Mouse (Mus musculus): ENCODE measurements around the gene Gm26938. TPM values are rescaled to one million over a fixed set of nuclear protein-coding genes. Genes with fewer than 3 reads are reported as not detected.

The Gm26938 gene
- total RNA-seq (2023), result not detected in 4 replicates

DNA sequence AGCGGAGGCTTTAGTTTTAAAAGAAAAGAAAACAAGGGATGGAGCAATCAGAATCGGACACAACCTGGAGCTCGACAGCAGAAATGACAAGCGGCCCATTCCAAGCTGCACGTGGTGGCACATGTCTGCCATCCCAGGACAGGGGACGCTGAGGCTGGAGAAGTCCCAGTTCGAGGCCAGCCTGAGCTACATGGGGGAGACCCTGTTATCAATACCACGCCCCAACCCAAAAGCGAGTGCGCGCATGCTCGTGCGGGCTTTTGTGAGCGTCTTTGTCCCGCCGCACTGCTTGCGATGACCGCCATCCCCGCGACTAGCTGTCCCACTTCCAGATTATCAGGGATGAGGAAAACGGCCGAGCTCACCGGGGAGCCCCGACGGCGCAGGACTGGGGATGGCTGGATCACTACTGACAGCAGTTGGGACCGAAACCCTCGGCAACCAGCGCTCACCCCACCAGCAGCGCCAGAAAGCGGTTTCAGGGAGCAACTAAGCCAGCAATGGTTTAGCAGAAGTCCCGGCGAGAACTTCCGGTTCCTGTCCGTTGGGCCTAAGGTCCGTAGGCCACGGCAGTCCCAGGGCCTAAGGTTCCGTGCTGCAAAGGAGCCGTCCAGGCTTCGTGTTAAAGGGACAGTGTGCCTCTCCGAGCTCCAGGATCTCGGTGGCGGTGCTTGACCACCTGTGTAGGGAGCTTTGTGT is at the start of gene Gm26938, which contains the start of gene Psmg3:
TSS of gene Gm26938 (minus strand) at position 51 of the 699 bp plus-strand sequence.
TSS of gene Psmg3 (minus strand) at position 529 of the 699 bp plus-strand sequence.

DNA sequence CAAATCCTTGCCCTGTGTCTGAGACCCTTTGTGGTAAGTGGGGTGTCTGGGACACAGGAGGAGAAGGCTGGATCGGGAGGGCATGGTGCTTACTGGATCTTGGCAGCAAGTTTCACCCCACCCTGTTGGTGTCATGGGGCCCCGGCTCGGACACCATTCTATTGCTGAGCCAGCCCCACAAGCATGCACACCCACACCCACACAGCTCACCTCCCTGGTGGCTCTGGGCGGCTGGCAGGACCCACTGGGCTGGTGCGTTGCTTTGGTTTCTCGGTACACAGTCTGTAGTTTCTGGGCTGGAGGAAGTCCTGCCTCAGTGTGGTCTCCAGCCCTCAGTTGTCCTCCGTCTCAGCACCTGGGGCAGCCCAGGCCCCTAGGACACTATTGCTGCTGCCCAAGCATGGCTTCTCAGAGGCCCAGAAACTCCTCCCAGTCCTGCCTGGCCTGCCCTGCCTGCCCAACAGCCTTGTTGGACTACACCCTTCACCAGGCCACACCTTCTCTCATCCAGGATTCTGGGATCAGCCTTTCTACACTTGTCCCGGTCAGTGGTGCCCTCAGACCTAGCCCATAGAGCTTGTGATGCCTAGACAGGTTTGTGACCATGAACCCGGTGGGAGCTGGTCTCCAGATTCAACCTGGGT is 6.5 kb downstream of the Gm26938 start, which contains the start of gene Tmem184a:
TSS of gene Tmem184a (minus strand) at position 380 of the 644 bp plus-strand sequence.

DNA sequence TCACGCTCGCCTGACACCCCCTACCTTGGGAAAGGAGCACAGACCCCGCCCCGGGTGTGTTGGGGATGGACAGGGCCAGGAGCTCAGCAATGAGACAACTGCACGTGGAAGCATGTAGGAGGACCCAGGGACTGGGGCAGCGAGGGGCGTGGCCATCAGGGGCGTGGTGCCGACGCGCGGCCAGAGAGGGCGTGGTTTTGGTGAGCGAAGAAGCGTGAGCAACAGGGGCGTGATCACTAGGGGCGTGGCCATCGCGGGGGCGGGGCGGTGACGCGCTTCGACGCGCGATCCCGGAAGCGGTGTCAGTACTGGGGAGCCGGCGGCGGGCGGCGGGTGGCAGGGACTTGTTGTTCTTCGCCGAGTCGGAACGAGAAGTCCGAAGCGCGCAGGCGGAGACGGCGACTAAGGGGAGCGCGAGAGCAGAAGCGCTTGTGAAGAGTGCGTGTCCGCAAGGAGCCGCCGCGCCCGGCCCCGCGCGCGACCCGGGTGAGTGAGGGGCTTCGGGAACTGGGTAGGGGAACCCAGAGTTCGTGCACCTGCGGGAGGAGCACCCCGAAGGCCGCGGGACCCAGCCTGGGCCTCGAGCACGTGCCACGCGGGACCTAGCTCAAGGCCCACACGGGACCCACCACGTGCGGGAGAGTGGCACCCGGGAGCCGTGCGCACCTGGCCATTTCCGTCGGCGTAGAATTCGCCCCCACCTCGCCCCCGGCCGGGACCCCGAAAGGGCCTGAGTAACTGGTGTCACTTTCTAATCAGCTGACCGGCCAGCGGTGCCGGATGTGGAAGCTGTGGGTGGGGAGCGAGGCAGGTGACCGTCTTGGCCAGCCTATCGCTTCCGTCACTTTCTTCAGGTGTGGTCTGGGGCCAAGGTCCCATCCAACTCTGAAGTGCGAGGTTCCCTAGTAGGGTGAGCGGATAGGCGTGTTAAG is 34.7 kb downstream of the Gm26938 start, which contains the start of gene Mafk:
TSS of gene Mafk (plus strand) at position 287 of the 932 bp plus-strand sequence.

DNA sequence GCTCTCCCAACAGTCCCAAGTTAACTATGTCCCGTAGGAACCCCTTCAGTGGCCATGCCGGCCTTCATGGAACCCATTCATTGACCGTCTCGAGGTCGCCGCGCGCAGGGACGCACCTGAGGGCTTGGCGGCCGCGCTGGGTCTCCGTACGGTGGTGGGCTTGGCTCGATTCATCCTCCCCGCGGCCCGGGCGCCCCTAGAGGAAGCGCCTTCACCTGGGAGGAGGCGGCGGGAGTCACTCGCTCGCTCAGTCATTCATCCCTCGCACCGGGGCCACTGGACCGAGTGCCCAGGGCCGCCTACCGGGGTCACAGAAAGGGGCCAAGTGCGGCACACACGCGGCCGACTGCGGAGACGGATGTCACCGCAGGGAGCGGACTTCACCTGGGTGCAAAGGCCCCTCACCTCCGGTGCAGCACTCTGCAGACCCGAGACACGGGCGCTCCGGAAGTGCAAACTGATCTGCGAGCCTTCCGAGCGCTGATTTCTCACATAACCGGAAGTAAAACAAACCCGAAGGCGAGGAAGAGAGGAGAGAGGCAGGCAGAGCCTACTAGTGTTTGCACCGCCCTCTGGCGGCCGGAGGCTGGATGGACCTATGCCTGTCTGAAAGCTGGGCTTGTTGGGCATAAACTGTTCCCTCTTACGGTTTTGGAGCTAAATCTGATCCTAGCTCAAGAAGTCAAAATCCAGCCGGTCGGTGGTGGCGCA is 50.8 kb downstream of the Gm26938 start, which contains the start of gene Ints1:
TSS of gene Ints1 (minus strand) at position 459 of the 711 bp plus-strand sequence.

Other genes with a start within 250 kb of the Gm26938 start
- gene Micall2, start 90.1 kb downstream of the Gm26938 start, total RNA-seq (2023), result not detected in 4 replicates
- 103 to 121 TPM (median 112 TPM) in 4 replicates for gene Ints1, start 50.7 kb downstream of the Gm26938 start, total RNA-seq (2023)
- gene Mafk, start 34.9 kb downstream of the Gm26938 start, total RNA-seq (2023), result 324 to 351 TPM (median 339 TPM) in 4 replicates
- gene Tmem184a, start 6.5 kb downstream of the Gm26938 start, total RNA-seq (2023), result not detected in 4 replicates
- gene Psmg3, start 478 bp upstream of the Gm26938 start, total RNA-seq (2023), result 14.6 to 17.4 TPM (median 15.3 TPM) in 4 replicates
- not detected in 4 replicates for gene Elfn1, start 81.5 kb upstream of the Gm26938 start, total RNA-seq (2023)

Data from B cell, adult 62 days (primary cell).